Mouse (Mus musculus) subcutaneous adipose tissue, adult 2 months (tissue): ENCODE data around the gene Paxx. TPM values are rescaled to one million over a fixed set of nuclear protein-coding genes. Genes with fewer than 3 reads are reported as not detected.

Experiments
- polyA plus RNA-seq: library from polyadenylated mRNA; depleted of rRNA; stranded (reverse); fragments of >200 nt; gene quantifications from 2 replicates; pipeline ENCODE4 v1.2.3, GENCODE M21; 2012; ENCODE audit warnings: low replicate concordance; rRNA removed

The Paxx gene
- polyA plus RNA-seq: 79.2 and 84.7 TPM in 2 replicates

DNA sequence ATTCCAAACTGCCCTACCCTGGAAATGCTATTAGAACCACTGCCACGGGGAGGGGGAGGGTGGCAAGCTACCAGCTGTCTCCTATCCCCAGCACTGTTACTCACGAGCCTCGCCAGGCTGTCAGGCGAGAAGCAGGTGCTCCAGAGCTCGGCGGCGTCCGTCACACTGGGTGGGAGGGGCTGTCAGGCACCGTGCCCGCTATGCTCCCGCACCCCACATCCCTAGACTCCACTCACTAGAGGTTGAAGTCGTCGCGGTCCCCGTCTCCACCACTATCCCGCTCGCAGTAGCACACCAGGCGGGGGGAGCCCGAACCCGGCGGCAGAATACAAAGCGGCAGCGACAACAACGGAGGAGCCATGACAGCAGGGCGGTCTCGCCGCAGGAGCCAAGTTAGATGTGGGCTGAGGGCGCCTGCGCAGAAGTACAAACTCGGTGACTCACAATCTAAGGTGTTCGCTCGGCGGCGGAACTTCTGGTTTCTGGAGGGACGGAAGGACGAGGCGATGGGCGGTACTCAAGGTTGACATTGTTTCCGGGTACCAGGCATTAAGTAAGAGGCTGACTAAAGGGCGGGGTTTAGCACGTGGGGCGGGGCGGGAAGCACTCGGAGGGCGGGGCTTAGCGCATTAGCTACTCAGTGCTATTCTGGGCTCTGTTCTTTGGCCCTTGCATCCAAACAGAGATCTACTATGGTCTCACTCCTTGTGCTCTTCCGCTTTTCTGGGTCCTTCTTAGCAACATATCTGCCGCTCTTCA lies at the start of gene Paxx:
TSS of gene Paxx (minus strand) at position 544 of the 759 bp plus-strand sequence.

DNA sequence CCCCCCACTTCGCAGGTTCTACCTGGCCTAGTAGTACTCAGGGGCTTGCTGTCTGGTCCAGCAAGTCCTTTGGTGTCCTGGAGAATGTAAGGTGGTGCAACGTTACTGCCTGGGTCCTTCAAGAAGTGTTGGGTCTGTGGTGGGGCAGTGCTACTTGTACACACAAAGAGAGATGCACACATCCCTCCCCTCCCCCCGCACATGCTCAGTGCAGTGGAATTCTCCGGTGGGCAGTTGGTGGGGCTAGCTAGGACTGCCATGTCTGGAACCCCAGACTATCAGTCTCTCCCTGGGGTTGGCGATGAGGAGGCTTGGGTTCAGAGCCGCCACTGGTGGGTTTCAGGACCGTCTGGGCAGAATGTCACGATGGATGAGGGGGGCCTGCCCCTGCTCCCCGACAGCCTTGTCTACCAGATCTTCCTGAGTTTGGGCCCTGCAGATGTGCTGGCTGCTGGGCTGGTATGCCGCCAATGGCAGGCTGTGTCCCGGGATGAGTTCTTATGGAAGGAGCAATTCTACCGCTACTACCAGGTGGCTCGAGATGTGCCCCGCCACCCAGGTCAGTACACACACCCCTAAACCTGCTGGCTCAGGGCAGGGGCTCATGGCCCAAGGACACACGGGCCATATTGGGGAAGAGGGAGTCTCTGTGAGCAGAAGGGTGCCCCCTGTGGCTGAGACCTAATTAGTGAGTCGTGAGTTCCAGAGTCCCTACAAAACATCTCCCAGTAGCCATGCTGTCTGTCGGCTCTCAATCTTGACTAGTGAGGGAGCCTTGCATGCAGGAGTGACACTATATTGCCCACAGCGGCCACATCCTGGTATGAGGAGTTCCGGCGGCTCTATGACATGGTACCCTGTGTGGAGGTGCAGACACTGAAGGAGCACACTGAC lies 40.9 kb upstream of the Paxx start, which contains the start of gene C8g:
TSS of gene C8g (minus strand) at position 127 of the 894 bp plus-strand sequence.

DNA sequence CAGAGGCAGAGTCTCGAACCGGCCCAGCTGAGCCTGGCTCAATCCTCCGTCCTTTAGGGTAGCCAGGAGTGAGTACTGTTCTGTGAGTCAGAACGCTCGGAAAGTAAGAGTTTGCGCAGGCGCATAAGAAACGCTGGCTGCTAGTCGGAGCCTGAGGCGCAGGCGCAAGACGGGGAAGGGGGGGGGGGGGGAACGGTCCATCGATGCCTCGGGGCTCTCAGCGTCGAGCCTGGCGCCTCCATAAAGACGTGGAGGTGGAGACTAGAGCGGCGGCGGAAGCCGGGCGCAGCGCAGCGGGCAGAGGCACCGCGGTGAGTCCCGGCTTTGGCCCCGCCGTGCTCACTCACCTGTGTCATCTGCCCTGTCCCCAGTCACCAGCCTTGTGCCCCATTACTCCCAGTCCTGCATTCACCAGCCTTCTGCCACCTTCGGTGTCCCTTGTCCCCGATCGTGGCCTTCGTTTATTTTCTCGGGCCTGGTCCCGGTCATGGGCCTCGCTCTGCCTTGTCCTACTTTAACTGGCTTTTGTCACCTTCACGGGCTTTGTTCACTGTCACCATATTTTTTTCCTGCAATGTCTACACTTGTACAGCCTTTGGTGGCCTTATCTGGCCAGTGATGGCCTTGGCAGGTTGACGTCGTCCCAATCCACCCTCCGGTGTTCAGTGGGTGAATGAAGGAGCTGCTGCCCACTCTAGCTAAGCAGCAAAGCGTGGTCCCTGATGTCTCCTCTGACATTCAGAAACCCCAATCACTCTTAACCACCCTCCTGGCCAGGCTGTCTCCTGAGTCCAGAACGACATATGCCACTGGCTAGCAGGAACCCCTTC lies 39.9 kb upstream of the Paxx start, which contains the start of gene Fbxw5:
TSS of gene Fbxw5 (plus strand) at position 175 of the 830 bp plus-strand sequence.

GRCm38 (mm10) chr2:25493476-25493961 lies 32.6 kb upstream of the Paxx start, which contains the start of gene Lcn12:
TSS of gene Lcn12 (minus strand) at chr2:25493911.

DNA sequence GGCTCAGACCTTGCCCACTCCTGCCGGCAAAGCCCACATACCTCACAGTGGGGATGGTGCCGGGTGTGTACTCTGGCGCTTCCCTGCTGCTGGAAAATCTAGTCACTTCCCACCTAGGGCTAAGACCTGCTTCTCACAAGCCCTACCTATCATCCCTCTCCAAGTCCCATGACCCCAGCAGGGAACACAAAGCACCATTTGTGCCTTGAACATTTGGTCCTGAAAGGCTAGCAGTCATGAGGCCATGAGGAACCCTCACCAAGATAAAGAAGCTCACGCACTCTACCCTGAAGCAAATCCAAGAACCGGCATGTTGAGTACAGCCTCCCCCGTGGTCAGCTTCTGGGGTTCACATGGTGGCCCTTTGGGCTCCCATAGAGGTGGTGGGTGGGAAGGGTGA lies 9.1 kb upstream of the Paxx start, which contains the start of gene Ptgds:
TSS of gene Ptgds (minus strand) at position 78 of the 400 bp plus-strand sequence.

GRCm38 (mm10) chr2:25456205-25456953 lies 4.5 kb downstream of the Paxx start, which contains the start of gene Clic3:
TSS of gene Clic3 (plus strand) at chr2:25456838.

GRCm38 (mm10) chr2:25428442-25429236 lies 32.3 kb downstream of the Paxx start, which contains the start of gene Abca2:
TSS of gene Abca2 (plus strand) at chr2:25428703.

DNA sequence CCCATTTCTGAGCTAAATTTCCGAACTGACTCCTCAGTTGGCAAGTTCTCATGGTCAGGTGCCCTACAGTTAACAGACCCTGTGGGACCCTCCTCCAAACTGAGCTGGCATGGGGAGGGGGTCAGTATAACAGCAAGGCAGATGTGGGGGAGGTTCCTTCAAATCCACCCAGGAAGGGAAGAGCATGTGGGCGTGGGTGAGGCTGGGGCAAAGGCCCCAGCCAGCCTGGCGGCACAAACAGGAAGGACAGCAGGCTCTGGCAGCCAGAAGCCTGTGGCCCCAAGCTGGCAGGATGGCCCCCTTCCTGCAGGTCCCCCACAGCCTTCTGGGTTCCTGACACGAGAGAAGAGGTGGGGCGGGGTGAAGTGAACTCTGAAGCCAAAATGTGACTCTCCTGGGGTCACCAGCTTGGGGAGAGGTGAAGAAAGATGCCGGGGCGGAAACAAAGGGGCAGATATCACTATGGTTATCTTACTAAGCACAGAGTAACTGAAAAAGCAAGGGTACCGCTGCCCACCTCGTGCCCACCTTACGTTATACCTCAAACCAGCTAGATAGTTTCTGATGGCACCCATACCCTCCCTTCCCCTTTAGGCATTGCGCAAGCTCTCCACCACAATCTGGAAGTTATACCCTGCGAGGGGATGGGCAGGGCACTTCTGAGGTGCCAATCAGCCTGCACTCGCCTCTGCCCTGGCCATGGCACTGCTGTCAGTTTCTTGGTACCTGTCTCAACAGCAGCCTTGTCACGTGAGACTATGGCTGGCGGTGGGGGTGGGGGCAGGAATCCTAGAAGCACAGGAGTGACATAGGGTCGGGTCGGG lies 38.1 kb downstream of the Paxx start, which contains the start of gene Fut7:
TSS of gene Fut7 (plus strand) at position 681 of the 824 bp plus-strand sequence.

Other genes with a start within 250 kb of the Paxx start
- 75.1 and 111 TPM in 2 replicates for gene Nelfb, start 249.6 kb downstream of the Paxx start, polyA plus RNA-seq
- gene Stpg3, start 246.5 kb downstream of the Paxx start, polyA plus RNA-seq: not detected in 2 replicates
- gene Fam166a, start 242.3 kb downstream of the Paxx start, polyA plus RNA-seq: 0.10 and 0.34 TPM in 2 replicates
- 485 and 490 TPM in 2 replicates for gene Tubb4b, start 236.4 kb downstream of the Paxx start, polyA plus RNA-seq
- gene Slc34a3, start 226.7 kb downstream of the Paxx start, polyA plus RNA-seq: not detected in 2 replicates
- gene Rnf224, start 224.3 kb downstream of the Paxx start, polyA plus RNA-seq: 0.10 TPM in 1 of 2 replicates, not detected in the other
- 1.3 and 10.6 TPM in 2 replicates for gene Rnf208, start 218.8 kb downstream of the Paxx start, polyA plus RNA-seq
- gene Cysrt1, start 218.6 kb downstream of the Paxx start, polyA plus RNA-seq: 0.68 TPM in 1 of 2 replicates, not detected in the other
- gene AL732309.1, start 214.2 kb downstream of the Paxx start, polyA plus RNA-seq: 15.6 and 27.5 TPM in 2 replicates
- 57.1 and 66.0 TPM in 2 replicates for gene Tmem203, start 205.7 kb downstream of the Paxx start, polyA plus RNA-seq
- 11.4 and 33.2 TPM in 2 replicates for gene Tprn, start 198.5 kb downstream of the Paxx start, polyA plus RNA-seq
- 49.0 and 70.1 TPM in 2 replicates for gene Ssna1, start 188.7 kb downstream of the Paxx start, polyA plus RNA-seq
- gene Anapc2, start 188.6 kb downstream of the Paxx start, polyA plus RNA-seq: 155 and 178 TPM in 2 replicates
- gene Tmem210, start 172.9 kb downstream of the Paxx start, polyA plus RNA-seq: not detected in 2 replicates
- 0.13 and 4.6 TPM in 2 replicates for gene Lrrc26, start 171.2 kb downstream of the Paxx start, polyA plus RNA-seq
- 0.09 and 0.18 TPM in 2 replicates for gene Grin1, start 141.9 kb downstream of the Paxx start, polyA plus RNA-seq
- gene Man1b1, start 128.8 kb downstream of the Paxx start, polyA plus RNA-seq: 16.3 and 40.9 TPM in 2 replicates
- 61.1 and 76.0 TPM in 2 replicates for gene Dpp7, start 104.7 kb downstream of the Paxx start, polyA plus RNA-seq
- 24.0 and 65.2 TPM in 2 replicates for gene Uap1l1, start 95.4 kb downstream of the Paxx start, polyA plus RNA-seq
- gene Sapcd2, start 88.8 kb downstream of the Paxx start, polyA plus RNA-seq: 0.57 and 7.9 TPM in 2 replicates
- 78.1 and 108 TPM in 2 replicates for gene Entpd2, start 65.2 kb downstream of the Paxx start, polyA plus RNA-seq
- 272 and 300 TPM in 2 replicates for gene Npdc1, start 61.7 kb downstream of the Paxx start, polyA plus RNA-seq
- 0.62 and 0.96 TPM in 2 replicates for gene Fut7, start 37.8 kb downstream of the Paxx start, polyA plus RNA-seq
- 41.7 and 62.8 TPM in 2 replicates for gene Abca2, start 32.4 kb downstream of the Paxx start, polyA plus RNA-seq
- gene Clic3, start 4.3 kb downstream of the Paxx start, polyA plus RNA-seq: 1.8 and 3.2 TPM in 2 replicates
- gene Ptgds, start 9.0 kb upstream of the Paxx start, polyA plus RNA-seq: 1.2 and 6.5 TPM in 2 replicates
- gene Lcn12, start 32.8 kb upstream of the Paxx start, polyA plus RNA-seq: 0.33 TPM in 1 of 2 replicates, not detected in the other
- 27.6 and 47.3 TPM in 2 replicates for gene Fbxw5, start 39.7 kb upstream of the Paxx start, polyA plus RNA-seq
- 5.9 and 7.9 TPM in 2 replicates for gene C8g, start 40.6 kb upstream of the Paxx start, polyA plus RNA-seq
- gene Traf2, start 85.8 kb upstream of the Paxx start, polyA plus RNA-seq: 13.9 and 22.5 TPM in 2 replicates
- gene Edf1, start 96.8 kb upstream of the Paxx start, polyA plus RNA-seq: 127 and 142 TPM in 2 replicates
- 1.8 and 5.5 TPM in 2 replicates for gene Mamdc4, start 113.8 kb upstream of the Paxx start, polyA plus RNA-seq
- gene Phpt1, start 114.1 kb upstream of the Paxx start, polyA plus RNA-seq: 48.6 and 87.4 TPM in 2 replicates
- gene Ajm1, start 120.7 kb upstream of the Paxx start, polyA plus RNA-seq: 0.37 and 2.6 TPM in 2 replicates
- 52.3 and 88.3 TPM in 2 replicates for gene Rabl6, start 147.4 kb upstream of the Paxx start, polyA plus RNA-seq
- gene Ccdc183, start 156.6 kb upstream of the Paxx start, polyA plus RNA-seq: not detected in 2 replicates
- 31.8 and 53.1 TPM in 2 replicates for gene Tmem141, start 160.9 kb upstream of the Paxx start, polyA plus RNA-seq
- 16.8 and 21.3 TPM in 2 replicates for gene Fcna, start 166.9 kb upstream of the Paxx start, polyA plus RNA-seq
- 0.64 and 5.5 TPM in 2 replicates for gene Lcn8, start 192.0 kb upstream of the Paxx start, polyA plus RNA-seq
- gene Lcn5, start 196.9 kb upstream of the Paxx start, polyA plus RNA-seq: 0.52 and 3.7 TPM in 2 replicates
- 0.78 TPM in 1 of 2 replicates, not detected in the other for gene Lcn6, start 215.7 kb upstream of the Paxx start, polyA plus RNA-seq
- 0.24 and 0.62 TPM in 2 replicates for gene Lcn10, start 221.6 kb upstream of the Paxx start, polyA plus RNA-seq
- gene Obp2a, start 238.9 kb upstream of the Paxx start, polyA plus RNA-seq: not detected in 2 replicates
- 48.0 and 66.2 TPM in 2 replicates for gene Bmyc, start 245.6 kb upstream of the Paxx start, polyA plus RNA-seq